Mouse (Mus musculus): ENCODE data around the gene F13a1. TPM values are rescaled to one million over a fixed set of nuclear protein-coding genes. Genes with fewer than 3 reads are reported as not detected.

F13a1 gene
- total RNA-seq, 2 experiments from 2014 or later, result 26.9 to 30.9 TPM

GRCm38 (mm10) chr13:36962926-36963325 is 87.1 kb downstream of the F13a1 start:
- no peak for DNase-seq
- intact Hi-C loops (cut with DNase I), result no loop called here

GRCm38 (mm10) chr13:36958996-36959395 is 91.0 kb downstream of the F13a1 start:
- DNase-seq, result peak in 1 of 2 experiments; percentile 1
- intact Hi-C loops (cut with DNase I), result no loop called here

- intact Hi-C loops (cut with DNase I), result no loop called here
- no peak for DNase-seq
Measured at GRCm38 (mm10) chr13:36954937-36955336, 95.1 kb downstream of the F13a1 start.

GRCm38 (mm10) chr13:36953676-36954075 is 96.4 kb downstream of the F13a1 start:
- intact Hi-C loops (cut with DNase I), result no loop called here
- no peak for DNase-seq

GRCm38 (mm10) chr13:36941891-36942290 is 108.2 kb downstream of the F13a1 start:
- DNase-seq, result no peak
- intact Hi-C loops (cut with DNase I), result no loop called here

- no peak for DNase-seq
- intact Hi-C loops (cut with DNase I), result no loop called here
Measured at GRCm38 (mm10) chr13:36932066-36932465, 118.0 kb downstream of the F13a1 start.

- intact Hi-C loops (cut with DNase I), result no loop called here
- DNase-seq, result no peak
Measured at GRCm38 (mm10) chr13:36919737-36920136, 130.3 kb downstream of the F13a1 start.

- DNase-seq, result no peak
- intact Hi-C loops (cut with DNase I), result no loop called here
Measured at GRCm38 (mm10) chr13:36903885-36904284, 146.2 kb downstream of the F13a1 start.

- DNase-seq, result no peak
- intact Hi-C loops (cut with DNase I), result no loop called here
Measured at GRCm38 (mm10) chr13:36903447-36903846, 146.6 kb downstream of the F13a1 start.

GRCm38 (mm10) chr13:36901603-36902002 is 148.4 kb downstream of the F13a1 start:
- no peak for DNase-seq
- intact Hi-C loops (cut with DNase I), result no loop called here

GRCm38 (mm10) chr13:36901016-36901415 is 149.0 kb downstream of the F13a1 start:
- intact Hi-C loops (cut with DNase I), result no loop called here
- DNase-seq, result no peak

- DNase-seq, result no peak
- intact Hi-C loops (cut with DNase I), result no loop called here
Measured at GRCm38 (mm10) chr13:36896061-36896460, 154.0 kb downstream of the F13a1 start.

- intact Hi-C loops (cut with DNase I), result no loop called here
Measured at GRCm38 (mm10) chr13:36893762-36894161, 156.3 kb downstream of the F13a1 start.

GRCm38 (mm10) chr13:36892216-36892615 is 157.8 kb downstream of the F13a1 start:
- intact Hi-C loops (cut with DNase I), result no loop called here
- DNase-seq, result no peak

More at GRCm38 (mm10) chr13:36893762-36894161, 156.3 kb downstream of the F13a1 start:
- no peak for DNase-seq

GRCm38 (mm10) chr13:36885973-36886372 is 164.1 kb downstream of the F13a1 start:
- intact Hi-C loops (cut with DNase I), result no loop called here
- DNase-seq, result no peak

- DNase-seq, result no peak
- intact Hi-C loops (cut with DNase I), result no loop called here
Measured at GRCm38 (mm10) chr13:36839111-36839510, 210.9 kb downstream of the F13a1 start.
